Mouse (Mus musculus) heart, embryonic 11.5 days (tissue): ENCODE measurements at regions not wholly inside any gene's neighbourhood (a gene's known extent, or its start where the extent isn't known, plus 50 kb on each side); places are given as distances from the start of the nearest gene placed in this dataset.

Experiments
- ATAC-seq: fragments of 200-750 bp; cut with Nextera tagmentation; replicated peaks from 2 replicates; pipeline ENCODE4 v1.8.0; 2017; ENCODE audit warnings: moderate library complexity; ENCODE audit not compliant: insufficient number of reproducible peaks, low FRiP score, low TSS enrichment
- H3K27ac ChIP-seq: fragments of 300-500 bp; sonication (generic); 2 replicates; pipeline ENCODE4 v1.5.1; 2014; ENCODE audit warnings: mild to moderate bottlenecking, low read depth, low read length
- H3K27me3 ChIP-seq: fragments of 300-500 bp; sonication (generic); 2 replicates; pipeline ENCODE4 v1.6.1; 2014; ENCODE audit warnings: mild to moderate bottlenecking, low read length, mixed read lengths; ENCODE audit not compliant: control insufficient read depth, insufficient read depth
- H3K36me3 ChIP-seq: fragments of 300-500 bp; sonication (generic); 2 replicates; pipeline ENCODE4 v1.6.1; 2014; ENCODE audit warnings: mild to moderate bottlenecking, low read length, moderate library complexity, mixed read lengths; ENCODE audit not compliant: control insufficient read depth, insufficient read depth
- H3K4me1 ChIP-seq: fragments of 300-500 bp; sonication (generic); 2 replicates; pipeline ENCODE4 v1.6.1; 2014; ENCODE audit warnings: low read length; ENCODE audit not compliant: control insufficient read depth, insufficient read depth
- H3K4me2 ChIP-seq: fragments of 300-500 bp; sonication (generic); 2 replicates; pipeline ENCODE4 v1.6.1; 2014; ENCODE audit warnings: mild to moderate bottlenecking, moderate library complexity
- H3K4me3 ChIP-seq: fragments of 300-500 bp; sonication (generic); 2 replicates; pipeline ENCODE4 v1.5.1; 2014; ENCODE audit warnings: low read depth, low read length
- H3K9ac ChIP-seq: fragments of 300-500 bp; sonication (generic); 2 replicates; pipeline ENCODE4 v1.6.1; 2014; ENCODE audit warnings: mild to moderate bottlenecking, low read depth, low read length, moderate library complexity
- H3K9me3 ChIP-seq: fragments of 300-500 bp; sonication (generic); replicated peaks from 2 replicates; pipeline ENCODE4 v1.6.1; 2016; ENCODE audit warnings: low read length; ENCODE audit not compliant: control insufficient read depth
- WGBS: fragments of 180-500 bp; shearing (Covaris S2); extraction: QIAGEN DNeasy Blood & Tissue Kit; methylation state at CpG from one replicate; pipeline ENCODE4 v1.1.7; 2014; ENCODE audit not compliant: insufficient replicate concordance; 5-methylcytosine and 5-hydroxymethylcytosine counted together

DNA sequence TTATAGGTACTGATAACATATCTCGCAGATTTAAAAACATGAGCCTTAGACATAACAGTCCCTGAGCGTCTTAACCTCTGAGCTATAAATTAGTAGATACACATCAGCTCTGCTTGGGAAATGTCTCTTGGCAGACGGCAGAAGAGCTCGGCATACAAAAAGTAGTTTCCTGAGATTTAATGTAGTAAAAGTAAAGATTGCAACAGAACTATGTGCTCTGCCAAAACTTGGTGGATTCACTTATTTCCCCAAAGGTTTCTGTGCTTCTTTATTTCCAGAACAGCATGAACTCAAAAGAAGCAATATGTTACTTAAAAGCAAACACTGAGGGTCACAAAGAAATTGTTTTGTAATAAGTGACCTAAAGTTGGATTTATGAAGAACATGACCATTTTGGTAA lies 177.3 kb downstream of the Atp6ap1l start:
- no peak overlapping the region for H3K4me3 ChIP-seq
- no peak overlapping the region for H3K9ac ChIP-seq
- no peak for ATAC-seq
- no peak overlapping the region for H3K27ac ChIP-seq
- no peaks in the 10 kb centered on the region for H3K9me3 ChIP-seq
- 72% methylated on average over 4 of the region's 4 CpGs for WGBS
- H3K27me3 ChIP-seq: no peaks in the 10 kb centered on the region
- peaks cover 11% of the 10 kb centered on the region; the same call in 1 of the 2 replicates for H3K4me1 ChIP-seq
- no peaks in the 10 kb centered on the region for H3K36me3 ChIP-seq
- no peak overlapping the region for H3K4me2 ChIP-seq

DNA sequence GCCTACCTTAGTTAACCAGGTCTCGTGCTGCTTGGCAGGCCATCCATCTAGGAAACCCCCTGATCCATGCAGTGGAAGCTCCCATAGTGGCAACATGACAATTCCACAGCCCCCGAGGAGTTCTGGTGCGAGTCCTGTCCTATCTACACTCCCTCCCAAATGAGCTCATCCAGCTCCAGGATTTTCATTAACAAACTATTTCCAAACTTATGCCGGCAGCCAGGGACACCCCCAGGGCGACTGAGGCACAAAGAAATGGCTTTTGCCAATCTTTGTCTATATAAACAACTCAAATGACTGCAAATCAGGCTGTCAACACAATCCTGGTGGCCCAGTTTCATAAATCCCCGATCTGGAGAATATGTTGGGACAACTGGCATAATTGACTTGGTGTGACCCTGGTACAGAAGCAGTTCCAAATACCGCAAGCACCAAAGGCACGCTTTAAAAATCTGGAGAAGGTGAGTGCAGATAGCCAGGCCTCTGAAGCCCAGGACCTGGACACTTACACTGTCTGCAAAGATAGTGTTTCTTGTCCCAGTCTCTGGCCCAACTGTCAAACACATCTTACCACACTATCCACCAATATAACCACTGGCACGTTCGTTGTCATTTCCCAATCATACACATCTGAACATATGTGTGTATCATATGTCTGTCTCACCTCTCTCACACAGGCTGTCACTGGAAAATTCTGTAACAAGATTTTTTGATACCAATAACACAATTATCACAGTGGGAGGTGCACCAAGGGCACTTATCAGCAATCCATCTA lies 179.9 kb downstream of the Atp6ap1l start:
- H3K27ac ChIP-seq: no peak overlapping the region
- H3K9me3 ChIP-seq: no peaks in the 10 kb centered on the region
- peaks cover 11% of the 10 kb centered on the region; the same call in 1 of the 2 replicates for H3K4me1 ChIP-seq
- H3K36me3 ChIP-seq: no peaks in the 10 kb centered on the region
- H3K4me3 ChIP-seq: no peak overlapping the region
- H3K27me3 ChIP-seq: no peaks in the 10 kb centered on the region
- H3K4me2 ChIP-seq: no peak overlapping the region
- H3K9ac ChIP-seq: no peak overlapping the region
- 71% methylated on average over 10 of the region's 10 CpGs for WGBS
- no peak for ATAC-seq

DNA sequence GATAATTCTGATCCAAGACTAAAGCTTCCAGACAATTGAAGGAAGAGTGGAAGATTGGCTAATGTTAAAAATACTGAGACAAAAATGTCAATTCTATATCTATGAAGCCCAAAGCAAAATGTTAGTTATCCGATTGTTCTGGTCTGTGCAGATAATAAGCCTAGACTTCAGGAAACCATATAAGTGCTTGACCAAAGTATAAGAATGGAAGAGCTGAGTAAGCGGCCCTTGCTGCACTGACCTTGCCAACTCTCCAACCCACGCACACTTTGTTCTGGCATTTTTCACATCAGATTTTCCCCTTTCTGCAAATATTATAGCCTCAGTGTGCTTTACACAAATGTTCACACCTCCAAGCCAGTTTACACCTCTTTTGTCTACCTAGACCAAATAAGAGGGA lies 180.6 kb downstream of the Atp6ap1l start:
- 70% methylated on average over 3 of the region's 3 CpGs for WGBS
- Histone ChIP-seq H3K4me3 (no peak overlapping the region), H3K4me1 (peaks cover 11% of the 10 kb centered on the region; the same call in 1 of the 2 replicates), H3K27ac (no peak overlapping the region), H3K4me2 (no peak overlapping the region), H3K9ac (no peak overlapping the region), H3K9me3 (no peaks in the 10 kb centered on the region), H3K36me3 (no peaks in the 10 kb centered on the region), H3K27me3 (no peaks in the 10 kb centered on the region)
- no peak for ATAC-seq

DNA sequence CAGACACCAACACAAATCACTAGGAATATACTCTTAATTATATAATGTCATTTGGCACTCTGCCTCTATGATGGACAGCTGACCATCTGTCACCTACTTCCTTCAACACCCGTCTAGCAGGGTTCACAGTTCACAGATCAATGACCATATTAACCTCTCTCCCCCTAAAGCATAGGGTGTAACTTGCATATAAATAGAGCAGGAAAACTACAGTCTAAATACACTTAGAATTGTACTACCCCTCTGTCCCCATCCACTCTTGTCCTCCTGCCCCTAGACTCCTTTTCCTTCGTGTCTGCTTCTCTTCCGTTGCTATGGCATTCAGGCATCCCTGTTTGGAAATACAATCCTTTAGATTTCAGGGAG lies 181.6 kb downstream of the Atp6ap1l start:
- Histone ChIP-seq H3K27ac (no peak overlapping the region), H3K4me3 (no peak overlapping the region)
- 57% methylated on average over 3 of the region's 3 CpGs for WGBS

DNA sequence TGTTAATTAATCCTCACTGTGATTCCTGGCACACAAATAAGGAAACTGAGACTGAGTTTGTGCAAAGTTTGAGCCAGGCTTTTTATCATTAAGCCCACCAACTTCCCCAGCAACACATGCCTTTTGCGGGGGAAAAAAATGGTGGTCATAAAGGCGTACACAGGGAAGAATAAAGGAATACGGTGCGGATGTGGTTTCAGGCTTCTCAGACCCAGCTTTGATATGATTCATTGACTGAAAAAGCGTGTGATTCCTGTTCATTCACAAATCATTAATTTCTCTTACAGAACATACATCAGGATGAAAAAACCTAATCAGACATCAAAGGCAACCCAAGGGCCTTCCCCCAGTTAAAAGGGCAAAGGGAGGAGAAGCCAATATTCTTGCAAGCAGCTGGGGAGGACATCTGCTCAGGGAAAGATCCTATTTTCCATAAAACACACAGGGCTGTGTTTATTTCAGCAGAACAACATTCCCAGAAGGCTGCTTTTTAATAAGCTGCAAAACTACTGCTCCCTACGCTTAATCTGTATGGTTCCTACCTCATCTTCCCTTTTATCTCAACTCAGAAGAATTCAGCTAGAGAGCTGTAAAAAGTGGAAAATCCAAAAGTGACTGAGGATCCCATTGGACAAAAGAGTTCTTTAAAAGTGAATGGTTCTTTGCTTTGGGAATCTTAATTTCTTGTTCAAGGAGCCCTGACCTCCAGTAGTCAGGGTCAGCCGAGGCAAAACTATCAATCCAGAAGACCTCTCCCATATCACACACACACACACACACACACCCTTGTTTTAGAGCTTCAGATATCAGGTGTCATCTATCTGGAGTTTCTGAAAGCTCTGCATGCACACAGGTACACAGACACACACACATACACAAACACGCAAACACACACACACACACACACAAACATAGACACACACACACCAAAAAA lies 182.3 kb downstream of the Atp6ap1l start:
- WGBS: 78% methylated on average over 8 of the region's 8 CpGs
- no peak overlapping the region for H3K9ac ChIP-seq
- no peak overlapping the region for H3K4me2 ChIP-seq
- peaks cover 8% of the 10 kb centered on the region; the same call in 1 of the 2 replicates for H3K4me1 ChIP-seq
- no peaks in the 10 kb centered on the region for H3K27me3 ChIP-seq
- ATAC-seq: no peak
- H3K36me3 ChIP-seq: no peaks in the 10 kb centered on the region
- H3K4me3 ChIP-seq: no peak overlapping the region
- H3K27ac ChIP-seq: no peak overlapping the region
- H3K9me3 ChIP-seq: no peaks in the 10 kb centered on the region

More for the DNA sequence above, 181.6 kb downstream of the Atp6ap1l start:
- no peak for ATAC-seq
- Histone ChIP-seq H3K9ac (no peak overlapping the region), H3K9me3 (no peaks in the 10 kb centered on the region), H3K27me3 (no peaks in the 10 kb centered on the region), H3K36me3 (no peaks in the 10 kb centered on the region), H3K4me1 (peaks cover 8% of the 10 kb centered on the region; the same call in 1 of the 2 replicates), H3K4me2 (no peak overlapping the region)

DNA sequence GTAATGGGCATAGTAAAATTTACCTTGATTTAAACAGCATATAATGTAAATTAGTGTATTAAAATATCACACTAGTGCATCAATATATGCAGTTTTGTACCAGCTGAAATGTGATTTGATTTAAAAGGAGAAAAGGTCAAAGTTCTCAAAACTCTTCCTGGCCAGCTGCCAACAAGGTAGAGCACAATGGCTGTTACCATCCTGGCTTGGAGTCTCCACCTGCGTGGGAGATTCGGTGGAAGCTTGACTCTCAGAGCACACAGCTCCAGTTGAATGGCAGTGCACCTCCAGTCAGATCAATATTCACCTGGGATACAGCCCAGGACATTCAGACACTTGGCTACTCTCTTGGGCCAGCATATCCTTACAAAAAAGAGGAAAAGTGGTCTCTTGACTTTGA lies 220.8 kb downstream of the Atp6ap1l start:
- Histone ChIP-seq H3K36me3 (no peaks in the 10 kb centered on the region), H3K9ac (no peak overlapping the region), H3K27me3 (no peaks in the 10 kb centered on the region), H3K4me1 (no peaks in the 10 kb centered on the region), H3K9me3 (no peaks in the 10 kb centered on the region), H3K4me2 (no peak overlapping the region), H3K4me3 (no peak overlapping the region), H3K27ac (no peak overlapping the region)
- 74% methylated on average over 2 of the region's 2 CpGs for WGBS
- no peak for ATAC-seq

DNA sequence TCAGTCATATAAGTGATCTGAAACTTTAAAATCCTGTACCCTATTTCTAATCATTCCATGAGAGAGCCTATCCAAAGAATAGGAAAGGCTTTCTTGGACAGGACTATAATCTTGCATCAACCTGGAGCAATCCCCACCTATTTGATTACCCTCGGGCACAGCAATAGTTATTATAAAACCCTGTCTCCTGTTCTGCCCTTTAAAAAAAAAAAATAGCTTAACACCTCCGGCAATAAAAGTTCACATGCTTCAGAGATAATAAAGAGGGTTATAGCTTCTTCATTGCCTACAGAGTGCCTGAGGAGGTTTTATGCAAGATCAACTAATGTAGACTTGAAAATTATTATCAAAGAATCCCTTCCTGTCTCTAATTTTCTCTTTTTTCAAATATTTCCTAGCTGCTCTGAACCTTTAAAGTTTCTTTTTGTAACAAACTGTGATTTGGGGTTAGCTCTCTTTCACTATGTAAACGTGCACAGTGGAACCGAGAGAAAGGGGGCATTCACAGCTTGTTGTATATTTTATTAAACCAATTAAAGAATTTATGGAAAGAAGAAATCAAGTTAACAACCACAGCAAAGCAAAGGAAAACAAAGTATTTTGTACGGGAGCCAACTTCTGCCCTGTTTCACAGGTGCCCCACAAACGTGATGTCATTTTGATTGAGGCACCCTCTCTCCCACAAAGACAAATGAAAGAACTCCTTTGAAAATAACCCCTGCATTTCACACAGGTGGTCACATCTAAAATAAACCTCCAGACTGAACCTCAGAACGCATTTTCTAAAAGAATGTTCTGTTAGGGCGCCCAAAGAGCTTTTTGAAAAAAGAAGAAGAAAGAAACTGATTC lies 225.8 kb downstream of the Atp6ap1l start:
- Histone ChIP-seq H3K4me3 (no peak overlapping the region), H3K27me3 (no peaks in the 10 kb centered on the region), H3K4me1 (no peaks in the 10 kb centered on the region), H3K27ac (no peak overlapping the region), H3K36me3 (no peaks in the 10 kb centered on the region), H3K4me2 (no peak overlapping the region), H3K9me3 (no peaks in the 10 kb centered on the region), H3K9ac (no peak overlapping the region)
- no peak for ATAC-seq
- WGBS: 65% methylated on average over 8 of the region's 8 CpGs

DNA sequence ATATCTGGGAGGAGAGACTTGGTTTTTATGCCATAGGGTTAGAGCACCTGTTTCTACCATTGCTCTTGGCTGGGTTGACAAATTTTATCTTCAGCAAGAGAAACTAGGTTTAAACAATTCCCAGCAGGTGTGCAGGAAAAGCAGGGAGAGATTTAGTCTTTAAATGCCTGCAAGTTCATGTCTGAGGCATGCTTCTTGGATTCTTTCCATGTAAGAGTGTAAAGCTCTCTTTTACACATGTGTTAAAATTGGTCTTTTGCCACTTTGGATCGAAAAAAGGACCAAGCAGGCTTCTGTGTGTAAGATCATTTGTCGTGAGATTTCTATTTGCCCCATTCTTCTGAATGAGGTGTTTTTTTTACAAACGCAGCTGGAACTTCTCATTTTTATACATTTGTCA lies 231.3 kb downstream of the Atp6ap1l start:
- no peaks in the 10 kb centered on the region for H3K9me3 ChIP-seq
- 75% methylated on average over 3 of the region's 3 CpGs for WGBS
- no peaks in the 10 kb centered on the region for H3K4me1 ChIP-seq
- no peak overlapping the region for H3K4me3 ChIP-seq
- H3K36me3 ChIP-seq: no peaks in the 10 kb centered on the region
- no peak for ATAC-seq
- no peaks in the 10 kb centered on the region for H3K27me3 ChIP-seq
- H3K9ac ChIP-seq: no peak overlapping the region
- H3K27ac ChIP-seq: no peak overlapping the region
- no peak overlapping the region for H3K4me2 ChIP-seq
